Mouse (Mus musculus) CH12.LX (cell line): ENCODE results near the gene Cela1. TPM values are rescaled to one million over a fixed set of nuclear protein-coding genes. Genes with fewer than 3 reads are reported as not detected.

Experiments
- DNase-seq: peaks from one replicate; pipeline ENCODE4 v3.0.0-alpha.2; 2013; ENCODE audit errors: extremely low read depth
- H3K27ac ChIP-seq: 2 replicates; pipeline ENCODE4 v1.5.1; 2012; ENCODE audit warnings: low read depth, mild to moderate bottlenecking, control low read depth, moderate library complexity; ENCODE audit not compliant: insufficient read depth
- H3K27me3 ChIP-seq: replicated peaks from 2 replicates; pipeline ENCODE3; 2012; ENCODE audit warnings: inconsistent platforms
- H3K36me3 ChIP-seq, 2 experiments: replicated peaks in 1 of 2; 2 replicates each; pipeline versions ENCODE3 to v1.6.1; 2012; ENCODE audit warnings: inconsistent platforms in 1 of 2, low read length in 1 of 2, mild to moderate bottlenecking in 1 of 2, mixed read lengths in 1 of 2, moderate library complexity in 1 of 2; ENCODE audit not compliant: control insufficient read depth in 1 of 2, insufficient read depth in 1 of 2
- H3K4me1 ChIP-seq, 2 experiments: 2 replicates each; pipeline ENCODE4 v1.6.1; 2012; ENCODE audit warnings: inconsistent platforms in 1 of 2, moderate library complexity in 1 of 2; ENCODE audit not compliant: insufficient read depth in 2 of 2, control insufficient read depth in 1 of 2
- H3K4me2 ChIP-seq: 2 replicates; pipeline ENCODE4 v1.6.1; 2012; ENCODE audit warnings: low read depth, mild to moderate bottlenecking, control low read depth; ENCODE audit not compliant: poor library complexity, insufficient read depth, severe bottlenecking
- H3K4me3 ChIP-seq, 3 experiments: fragments of 150-350 bp in 1 of 3; sonication (generic) in 1 of 3; replicated peaks in 1 of 3; 2 replicates each; pipeline versions ENCODE3 to v1.5.1; 2011 to 2012; ENCODE audit warnings: low read depth in 2 of 3, low read length in 2 of 3, mild to moderate bottlenecking in 2 of 3, moderate library complexity in 2 of 3, control low read depth in 1 of 3, improper control_type of control experiment in 1 of 3, inconsistent platforms in 1 of 3, mixed read lengths in 1 of 3; ENCODE audit not compliant: poor library complexity in 1 of 3
- H3K79me2 ChIP-seq: replicated peaks from 2 replicates; pipeline ENCODE4 v1.6.1; 2012; ENCODE audit warnings: mild to moderate bottlenecking, moderate library complexity; ENCODE audit not compliant: control insufficient read depth, poor library complexity, insufficient read depth, severe bottlenecking; ENCODE audit errors: extremely low read depth
- H3K9ac ChIP-seq: 2 replicates; pipeline ENCODE4 v1.6.1; 2012; ENCODE audit warnings: low read depth, mild to moderate bottlenecking, control low read depth, moderate library complexity; ENCODE audit not compliant: insufficient read depth
- H3K9me3 ChIP-seq: replicated peaks from 2 replicates; pipeline ENCODE3; 2012; ENCODE audit warnings: low read length, inconsistent platforms, mixed read lengths
- CHD2 ChIP-seq: IDR thresholded peaks from 2 replicates; pipeline ENCODE4 v1.6.1; 2011; ENCODE audit warnings: low read length, improper control_type of control experiment
- CTCF ChIP-seq, 2 experiments: IDR thresholded peaks in 1 of 2; conservative IDR thresholded peaks in 1 of 2; 2 replicates each; pipeline ENCODE4 v1.5.1; 2011 to 2012; ENCODE audit warnings: low read depth in 2 of 2, low read length in 2 of 2, improper control_type of control experiment in 1 of 2, inconsistent platforms in 1 of 2, mild to moderate bottlenecking in 1 of 2, moderate library complexity in 1 of 2
- E2F4 ChIP-seq: IDR thresholded peaks from 2 replicates; pipeline ENCODE4 v1.6.1; 2011; ENCODE audit warnings: low read depth, low read length, improper control_type of control experiment; ENCODE audit not compliant: insufficient replicate concordance
- PAX5 ChIP-seq: IDR thresholded peaks from 2 replicates; pipeline ENCODE4 v1.6.1; 2012; ENCODE audit warnings: low read length, inconsistent platforms, mixed read lengths
- RAD21 ChIP-seq: IDR thresholded peaks from 2 replicates; pipeline ENCODE4 v1.6.1; 2011; ENCODE audit warnings: low read depth, mild to moderate bottlenecking, low read length, improper control_type of control experiment, moderate library complexity
- RCOR1 ChIP-seq: conservative IDR thresholded peaks from 2 replicates; pipeline ENCODE4 v1.6.1; 2012; ENCODE audit warnings: low read depth, mild to moderate bottlenecking, inconsistent platforms, low read length, improper control_type of control experiment
- SMC3 ChIP-seq: IDR thresholded peaks from 2 replicates; pipeline ENCODE4 v1.6.1; 2011; ENCODE audit warnings: low read depth, low read length, improper control_type of control experiment
- TBP ChIP-seq: conservative IDR thresholded peaks from 2 replicates; pipeline ENCODE4 v1.6.1; 2011; ENCODE audit warnings: low read depth, low read length, improper control_type of control experiment
- USF1 ChIP-seq: IDR thresholded peaks from 2 replicates; pipeline ENCODE4 v1.6.1; 2014; ENCODE audit warnings: low read depth, mild to moderate bottlenecking, inconsistent platforms, low read length, improper control_type of control experiment
- USF2 ChIP-seq: conservative IDR thresholded peaks from 2 replicates; pipeline ENCODE4 v1.6.1; 2011; ENCODE audit warnings: low read depth, low read length, improper control_type of control experiment
- ZNF384 ChIP-seq: IDR thresholded peaks from 2 replicates; pipeline ENCODE4 v1.6.1; 2012; ENCODE audit warnings: low read depth, low read length, improper control_type of control experiment, inconsistent platforms
- dilution Hi-C: fragments of 300-500 bp; cut with MboI; formaldehyde crosslinking; loops from 2 replicates; pipeline ENCODE4 v1.14.3; 2020; ENCODE audit warnings: low sequenced_read_pairs; ENCODE audit not compliant: extremely low pct_unique_long_range_greater_than_20kb, extremely low pct_ligation_motif_present
- in situ Hi-C: fragments of 300-500 bp; cut with MboI; formaldehyde crosslinking; loops from 3 replicates; pipeline ENCODE4 v1.14.3; 2019; ENCODE audit warnings: low sequenced_read_pairs, low pct_ligation_motif_present, low pct_unique_long_range_greater_than_20kb, mixed read lengths
- polyA plus RNA-seq: library from polyadenylated mRNA; unstranded; fragments of >175 nt; gene quantifications from 2 replicates; pipeline ENCODE4 v1.2.1, GENCODE M21; 2012; ENCODE audit warnings: low read depth; ENCODE audit not compliant: insufficient read length
- total RNA-seq, 2 experiments: library from RNA; depleted of rRNA; stranded (reverse); fragments of 300-350 nt in 1 of 2; fragments of >200 nt in 1 of 2; gene quantifications; 2 replicates each; pipeline ENCODE4 v1.2.3; 2012 to 2014

Gene Cela1
- total and polyA plus RNA-seq, 3 experiments, result 1.3 to 4.8 (median 3.3) TPM

GRCm38 (mm10) chr15:100677675-100678074, 10.0 kb downstream of the Cela1 start:
- Histone ChIP-seq H3K4me2 (no peak overlapping the region), H3K79me2 (no peaks in the 10 kb centered on the region), H3K9me3 (no peaks in the 10 kb centered on the region), H3K4me1 (peaks cover 6 to 31% of the 10 kb centered on the region in 2 experiments), H3K27me3 (no peaks in the 10 kb centered on the region), H3K36me3 (peaks cover 0 to 2% of the 10 kb centered on the region in 2 experiments), H3K27ac (no peak overlapping the region), H3K9ac (no peak overlapping the region), H3K4me3 (no peak overlapping the region)
- in situ Hi-C loops (loop anchor here (10.0 kb wide), 1 partner anchor 143 kb away; no protein-coding TSS in a partner anchor), dilution Hi-C loops (no loop called here)
- no peak for DNase-seq
- no peak for TF ChIP-seq PAX5

GRCm38 (mm10) chr15:100676521-100676920, 11.2 kb downstream of the Cela1 start:
- peaks cover 8 to 42% of the 10 kb centered on the region in 2 experiments for H3K4me1 ChIP-seq
- H3K79me2 ChIP-seq, result no peaks in the 10 kb centered on the region
- H3K36me3 ChIP-seq, result no peaks in the 10 kb centered on the region
- H3K4me3 ChIP-seq, result no peak overlapping the region
- H3K9me3 ChIP-seq, result no peaks in the 10 kb centered on the region
- no peak for DNase-seq
- dilution Hi-C loops (no loop called here), in situ Hi-C loops (loop anchor here (10.0 kb wide), 1 partner anchor 142 kb away; no protein-coding TSS in a partner anchor)
- H3K27me3 ChIP-seq, result no peaks in the 10 kb centered on the region
- H3K27ac ChIP-seq, result no peak overlapping the region
- no peak overlapping the region for H3K9ac ChIP-seq
- peak; percentile 55 for TF ChIP-seq SMC3
- peak; percentile 6 to 65; a peak in 2 of 4 replicates for TF ChIP-seq CTCF (conservative IDR thresholded peaks at IDR 0.05 in 1 of 2, IDR thresholded peaks at IDR 0.05 in 1 of 2; ENCODE audit: low read depth in 2 of 2, low read length in 2 of 2)
- TF ChIP-seq USF2, result no peak
- peak; percentile 62 for TF ChIP-seq ZNF384
- TF ChIP-seq RAD21, result peak; percentile 48
- no peak for TF ChIP-seq RCOR1
- no peak overlapping the region for H3K4me2 ChIP-seq

- H3K27me3 ChIP-seq, result no peaks in the 10 kb centered on the region
- no peaks in the 10 kb centered on the region for H3K79me2 ChIP-seq
- in situ Hi-C loops, result loop anchor here (10.0 kb wide), 1 partner anchor 141 kb away; no protein-coding TSS in a partner anchor
- TF ChIP-seq CTCF (conservative IDR thresholded peaks at IDR 0.05 in 1 of 2, IDR thresholded peaks at IDR 0.05 in 1 of 2; ENCODE audit: low read depth in 2 of 2, low read length in 2 of 2) (no peak), TBP (no peak), E2F4 (no peak), CHD2 (no peak), USF1 (no peak)
- no peak overlapping the region for H3K4me2 ChIP-seq
- no peaks in the 10 kb centered on the region for H3K36me3 ChIP-seq
- peaks cover 9 to 49% of the 10 kb centered on the region in 2 experiments for H3K4me1 ChIP-seq
- no peak overlapping the region for H3K9ac ChIP-seq
- H3K27ac ChIP-seq, result no peak overlapping the region
- no peak for DNase-seq
- H3K4me3 ChIP-seq, result no peak overlapping the region
- dilution Hi-C loops, result no loop called here
- H3K9me3 ChIP-seq, result no peaks in the 10 kb centered on the region
Observed at GRCm38 (mm10) chr15:100675486-100675885, 12.2 kb downstream of the Cela1 start.
